Mouse (Mus musculus) megakaryocyte, embryonic 14.5 days (primary cell): Measurements from ENCODE around the gene Dpf2.

ENCODE experiments used
- FLI1 ChIP-seq: IDR thresholded peaks from 2 replicates; pipeline ENCODE4 v1.6.1; 2012; ENCODE audit warnings: low read length, inconsistent platforms, mixed read lengths
- GATA1 ChIP-seq: IDR thresholded peaks from 3 replicates; pipeline ENCODE4 v1.6.1; 2012; ENCODE audit warnings: mixed read lengths, low read length, inconsistent platforms, borderline replicate concordance

DNA sequence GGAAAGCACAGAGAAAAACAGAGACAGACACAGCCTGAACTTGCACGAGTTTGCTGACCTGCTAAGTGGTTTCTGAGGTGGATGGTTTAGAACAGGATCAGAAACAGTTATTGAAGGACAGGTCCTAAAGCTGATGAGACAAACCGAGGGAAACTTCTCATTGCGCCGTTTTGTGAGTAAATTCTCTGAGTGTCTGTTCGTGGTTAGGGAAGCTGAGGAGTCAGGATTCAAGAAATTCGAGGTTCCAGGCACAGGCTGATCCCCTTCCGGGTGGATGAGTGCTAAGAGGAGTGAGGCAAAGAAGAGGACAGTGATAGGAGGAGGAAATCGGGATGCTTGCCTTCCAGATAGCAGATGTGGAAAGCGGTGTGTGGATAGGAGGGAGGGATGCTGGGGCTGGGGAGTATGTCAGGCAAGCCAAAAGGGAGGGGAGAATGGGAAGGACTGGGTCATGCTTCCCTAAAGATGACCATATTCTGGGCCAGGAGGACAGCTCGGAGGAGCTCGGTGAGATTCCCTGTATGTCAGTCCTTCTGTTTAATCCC is 12.6 kb upstream of the Dpf2 start:
- TF ChIP-seq GATA1 = no peak
- TF ChIP-seq FLI1 = no peak
